Mouse (Mus musculus) left cerebral cortex, adult 9 months (tissue): ENCODE results near the gene Arhgap24.
A peak's percentile ranks its signal among the peaks of the same experiment; 100 is the strongest.
"Not testable (repeated sequence)": the region's sequence is repeated elsewhere in the genome, so short reads cannot be mapped to it uniquely, and the experiment has no call there.

Experiments used
- DNase-seq, 2 experiments: peaks; one replicate each; pipeline ENCODE4 v3.0.0; 2022; ENCODE audit warnings: low spot score in 2 of 2

The Arhgap24 gene

GRCm38 (mm10) chr5:102793536-102793935, 312.3 kb downstream of the Arhgap24 start:
- peak in 1 of 2 experiments; percentile 22 for DNase-seq

- no peak for DNase-seq
These were observed 320.3 kb downstream of the Arhgap24 start for GRCm38 (mm10) chr5:102801469-102801868.

GRCm38 (mm10) chr5:102802833-102803232, 321.6 kb downstream of the Arhgap24 start:
- DNase-seq, result no peak

GRCm38 (mm10) chr5:102803675-102804074, 322.5 kb downstream of the Arhgap24 start:
- no peak for DNase-seq

- DNase-seq, result no peak
These were observed 326.3 kb downstream of the Arhgap24 start for GRCm38 (mm10) chr5:102807518-102807917.

GRCm38 (mm10) chr5:102810366-102810957, 329.3 kb downstream of the Arhgap24 start:
- no peak for DNase-seq

- no peak for DNase-seq
These were observed 332.1 kb downstream of the Arhgap24 start for GRCm38 (mm10) chr5:102813271-102813670.

GRCm38 (mm10) chr5:102817641-102818040, 336.4 kb downstream of the Arhgap24 start:
- no peak for DNase-seq

- DNase-seq, result no peak
These were observed 344.3 kb downstream of the Arhgap24 start for GRCm38 (mm10) chr5:102825538-102825937.

GRCm38 (mm10) chr5:102839071-102839470, 357.9 kb downstream of the Arhgap24 start:
- no peak for DNase-seq

GRCm38 (mm10) chr5:102843934-102844709, 362.9 kb downstream of the Arhgap24 start:
- no peak for DNase-seq

- peak; percentile 60 to 87 for DNase-seq
These were observed 363.8 kb downstream of the Arhgap24 start for GRCm38 (mm10) chr5:102844731-102845598.

- no peak for DNase-seq
These were observed 364.6 kb downstream of the Arhgap24 start for GRCm38 (mm10) chr5:102845800-102846199.

- no peak for DNase-seq
These were observed 366.7 kb downstream of the Arhgap24 start for GRCm38 (mm10) chr5:102847859-102848258.

GRCm38 (mm10) chr5:102851761-102852160, 370.6 kb downstream of the Arhgap24 start:
- no peak for DNase-seq

- DNase-seq, result no peak
These were observed 372.6 kb downstream of the Arhgap24 start for GRCm38 (mm10) chr5:102853750-102854149.

- no peak for DNase-seq
These were observed 374.6 kb downstream of the Arhgap24 start for GRCm38 (mm10) chr5:102855805-102856204.

GRCm38 (mm10) chr5:102858047-102858446, 376.9 kb downstream of the Arhgap24 start:
- DNase-seq, result no peak

- no peak for DNase-seq
These were observed 378.6 kb downstream of the Arhgap24 start for GRCm38 (mm10) chr5:102859749-102860148.

- DNase-seq, result no peak
These were observed 387.0 kb downstream of the Arhgap24 start for GRCm38 (mm10) chr5:102868196-102868595.

- not testable (repeated sequence) for DNase-seq
These were observed 391.8 kb downstream of the Arhgap24 start for GRCm38 (mm10) chr5:102872996-102873395.

GRCm38 (mm10) chr5:102874605-102875298, 393.6 kb downstream of the Arhgap24 start:
- DNase-seq, result peak; percentile 25 to 84
